Mouse (Mus musculus): ENCODE measurements around the gene Olfr1438-ps1. TPM values are rescaled to one million over a fixed set of nuclear protein-coding genes. Genes with fewer than 3 reads are reported as not detected.

The Olfr1438-ps1 gene
- total RNA-seq (2023; ENCODE audit: inconsistent age), result not detected in 4 replicates

DNA sequence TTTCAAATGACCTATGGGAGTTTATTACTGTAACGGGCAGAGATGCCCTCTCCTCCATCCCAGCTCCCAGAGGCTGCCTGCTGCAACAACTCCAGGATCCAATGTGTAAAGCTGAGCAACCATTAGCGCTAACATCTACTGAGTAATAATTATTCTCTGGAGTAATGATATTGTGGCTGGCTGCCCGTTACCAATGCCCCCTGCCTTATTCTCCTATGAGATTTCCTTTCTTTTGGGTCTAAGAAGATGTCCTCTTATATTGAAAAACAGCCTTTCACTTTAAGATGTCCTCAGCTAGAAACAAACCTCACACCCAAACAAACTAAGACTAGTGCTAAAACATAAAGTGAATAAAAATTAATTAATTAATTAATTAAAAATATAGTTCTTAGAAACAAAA is at the start of gene Olfr1438-ps1:
Olfr1438-ps1 (minus strand) TSS at position 101 of the 400 bp plus-strand sequence.

GRCm38 (mm10) chr19:12325001-12325400 is 10.7 kb downstream of the Olfr1438-ps1 start, which contains the start of gene Olfr1437:
TSS of gene Olfr1437 (minus strand) at chr19:12325101.

DNA sequence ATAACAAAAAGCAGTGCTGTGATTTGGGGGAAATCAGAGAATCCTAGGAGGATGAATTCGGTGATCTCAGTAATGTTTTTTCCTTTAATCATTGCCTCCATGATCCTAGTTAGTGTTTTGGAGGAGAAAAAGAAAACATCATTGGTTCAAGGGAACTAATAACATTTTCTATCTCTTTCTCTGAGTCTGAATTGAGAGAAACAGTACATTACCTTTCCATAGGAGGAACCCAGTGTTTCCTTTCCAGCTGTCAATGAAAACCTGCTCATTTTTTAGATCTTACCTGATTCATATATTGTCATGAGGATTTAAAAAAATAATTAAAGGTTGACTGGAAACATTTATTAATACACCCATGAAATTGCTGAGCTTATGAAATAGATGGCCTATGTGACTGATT is 36.7 kb downstream of the Olfr1438-ps1 start, which contains the start of gene Olfr1436:
Olfr1436 (minus strand) TSS at position 101 of the 400 bp plus-strand sequence.

DNA sequence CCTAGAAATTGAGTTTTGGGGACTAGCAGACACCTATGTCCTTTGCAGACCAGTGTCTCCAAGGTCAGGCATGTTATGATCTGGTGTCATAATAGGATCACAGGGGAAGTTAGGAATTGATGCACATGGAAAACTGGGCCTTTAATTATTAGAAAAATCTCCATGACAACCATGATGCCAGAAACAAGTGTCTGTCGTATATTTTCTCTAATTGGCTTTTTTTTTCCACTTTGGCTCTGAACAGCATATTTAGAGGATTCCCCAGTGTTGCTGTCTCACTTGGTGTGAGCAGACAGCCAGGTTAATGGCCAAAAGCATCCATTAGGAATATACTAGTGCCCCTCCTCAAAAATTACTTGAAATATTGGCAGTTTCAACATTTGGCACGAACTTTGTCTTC is 56.2 kb downstream of the Olfr1438-ps1 start, which contains the start of gene Olfr1434:
Olfr1434 (plus strand) TSS at position 301 of the 400 bp plus-strand sequence.

Other genes starting within 250 kb of the Olfr1438-ps1 start
- not detected in 4 replicates for gene Olfr1426, start 243.9 kb downstream of the Olfr1438-ps1 start, total RNA-seq (2023; ENCODE audit: inconsistent age)
- gene Olfr1427, start 232.6 kb downstream of the Olfr1438-ps1 start, total RNA-seq (2023; ENCODE audit: inconsistent age), result not detected in 4 replicates
- not detected in 4 replicates for gene Olfr1428, start 220.0 kb downstream of the Olfr1438-ps1 start, total RNA-seq (2023; ENCODE audit: inconsistent age)
- not detected in 4 replicates for gene Olfr76, start 212.7 kb downstream of the Olfr1438-ps1 start, total RNA-seq (2023; ENCODE audit: inconsistent age)
- not detected in 4 replicates for gene Olfr1555-ps1, start 165.8 kb downstream of the Olfr1438-ps1 start, total RNA-seq (2023; ENCODE audit: inconsistent age)
- not detected in 4 replicates for gene Olfr1431, start 135.3 kb downstream of the Olfr1438-ps1 start, total RNA-seq (2023; ENCODE audit: inconsistent age)
- gene Olfr1432, start 103.3 kb downstream of the Olfr1438-ps1 start, total RNA-seq (2023; ENCODE audit: inconsistent age), result not detected in 4 replicates
- not detected in 4 replicates for gene Olfr262, start 94.3 kb downstream of the Olfr1438-ps1 start, total RNA-seq (2023; ENCODE audit: inconsistent age)
- gene Olfr235, start 74.9 kb downstream of the Olfr1438-ps1 start, total RNA-seq (2023; ENCODE audit: inconsistent age), result not detected in 4 replicates
- gene Olfr1434, start 56.1 kb downstream of the Olfr1438-ps1 start, total RNA-seq (2023; ENCODE audit: inconsistent age), result not detected in 4 replicates
- gene Olfr1436, start 36.8 kb downstream of the Olfr1438-ps1 start, total RNA-seq (2023; ENCODE audit: inconsistent age), result not detected in 4 replicates
- gene Olfr1437, start 10.8 kb downstream of the Olfr1438-ps1 start, total RNA-seq (2023; ENCODE audit: inconsistent age), result not detected in 4 replicates
- gene Olfr1440, start 51.4 kb upstream of the Olfr1438-ps1 start, total RNA-seq (2023; ENCODE audit: inconsistent age), result not detected in 4 replicates
- gene Olfr1441, start 81.5 kb upstream of the Olfr1438-ps1 start, total RNA-seq (2023; ENCODE audit: inconsistent age), result not detected in 4 replicates
- gene Pfpl, start 92.0 kb upstream of the Olfr1438-ps1 start, total RNA-seq (2023; ENCODE audit: inconsistent age), result not detected in 4 replicates
- gene Mpeg1, start 124.9 kb upstream of the Olfr1438-ps1 start, total RNA-seq (2023; ENCODE audit: inconsistent age), result 41.6 to 51.2 TPM (median 46.3 TPM) in 4 replicates
- 9.3 to 12.6 TPM (median 11.3 TPM) in 4 replicates for gene Dtx4, start 165.5 kb upstream of the Olfr1438-ps1 start, total RNA-seq (2023; ENCODE audit: inconsistent age)
- 136 to 142 TPM (median 138 TPM) in 4 replicates for gene Fam111a, start 209.8 kb upstream of the Olfr1438-ps1 start, total RNA-seq (2023; ENCODE audit: inconsistent age)